Mouse (Mus musculus) cerebellum, postnatal 10 days (tissue): ENCODE results near the gene Ttc9c.

Source experiments
- DNase-seq, 2 experiments: peaks; one replicate each; pipeline ENCODE4 v3.0.0; 2021; ENCODE audit warnings: mixed read lengths in 2 of 2

Gene Ttc9c

GRCm38 (mm10) chr19:8818801-8819595, at the start of gene Ttc9c:
Ttc9c (minus strand) TSS chr19:8819333.
- peak; percentile 97 to 98 for DNase-seq

GRCm38 (mm10) chr19:8864265-8864664, 45.1 kb upstream of the Ttc9c start:
- no peak for DNase-seq

- DNase-seq = peak in 1 of 2 experiments; percentile 42
These were observed 39.9 kb upstream of the Ttc9c start for GRCm38 (mm10) chr19:8859018-8859417.

- peak; percentile 61 to 70 for DNase-seq
These were observed 38.6 kb upstream of the Ttc9c start for GRCm38 (mm10) chr19:8857689-8858088.

GRCm38 (mm10) chr19:8853117-8853516, 34.0 kb upstream of the Ttc9c start:
- DNase-seq = no peak

GRCm38 (mm10) chr19:8852236-8852928, 33.2 kb upstream of the Ttc9c start:
- DNase-seq = no peak

- no peak for DNase-seq
These were observed 32.5 kb upstream of the Ttc9c start for GRCm38 (mm10) chr19:8851639-8852038.

- peak; percentile 50 to 53 for DNase-seq
These were observed 31.3 kb upstream of the Ttc9c start, which contains the start of gene Lrrn4cl for GRCm38 (mm10) chr19:8850402-8850901. Lrrn4cl (plus strand) TSS chr19:8850768.

GRCm38 (mm10) chr19:8848356-8848755, 29.2 kb upstream of the Ttc9c start:
- no peak for DNase-seq

GRCm38 (mm10) chr19:8844371-8845129, 25.4 kb upstream of the Ttc9c start:
- peak; percentile 89 to 94 for DNase-seq

GRCm38 (mm10) chr19:8842961-8843360, 23.8 kb upstream of the Ttc9c start:
- DNase-seq = no peak

GRCm38 (mm10) chr19:8841012-8841411, 21.9 kb upstream of the Ttc9c start:
- DNase-seq = peak; percentile 57 to 62

GRCm38 (mm10) chr19:8839908-8840791, 21.0 kb upstream of the Ttc9c start:
- DNase-seq = peak; percentile 87 to 88

- DNase-seq = peak; percentile 89 to 92
These were observed 20.2 kb upstream of the Ttc9c start, which contains the start of gene Gng3 for GRCm38 (mm10) chr19:8839103-8839907. Gng3 (minus strand) TSS chr19:8839194.

GRCm38 (mm10) chr19:8838041-8838730, 19.1 kb upstream of the Ttc9c start:
- DNase-seq = peak; percentile 77 to 84

GRCm38 (mm10) chr19:8837251-8837791, 18.2 kb upstream of the Ttc9c start, which contains the start of gene Bscl2:
Bscl2 (plus strand) TSS chr19:8837467.
- DNase-seq = peak; percentile 89 to 92

GRCm38 (mm10) chr19:8836327-8836726, 17.2 kb upstream of the Ttc9c start:
- peak in 1 of 2 experiments; percentile 26 for DNase-seq

- no peak for DNase-seq
These were observed 13.8 kb upstream of the Ttc9c start for GRCm38 (mm10) chr19:8832971-8833370.

GRCm38 (mm10) chr19:8831262-8831661, 12.1 kb upstream of the Ttc9c start:
- DNase-seq = peak; percentile 38 to 58

- peak; percentile 64 to 68 for DNase-seq
These were observed 11.5 kb upstream of the Ttc9c start for GRCm38 (mm10) chr19:8830664-8831063.
